Mouse (Mus musculus) liver, embryonic 14.5 days (tissue): ENCODE measurements around the gene Col23a1. TPM values are rescaled to one million over a fixed set of nuclear protein-coding genes. Genes with fewer than 3 reads are reported as not detected.

Experiments
- ATAC-seq: fragments of 200-750 bp; cut with Nextera tagmentation; 2 replicates; pipeline ENCODE4 v1.8.0; 2017; ENCODE audit warnings: moderate number of reproducible peaks, mild to moderate bottlenecking, moderate library complexity; ENCODE audit not compliant: insufficient read depth
- DNase-seq, 3 experiments: peaks; one replicate each; pipeline ENCODE4 v3.0.0-alpha.2; 2012 to 2013; ENCODE audit warnings: low read depth in 3 of 3, low spot score in 3 of 3
- H3K27ac ChIP-seq: fragments of 300-500 bp; sonication (generic); 2 replicates; pipeline ENCODE4 v1.5.1; 2014; ENCODE audit warnings: moderate library complexity, mild to moderate bottlenecking, control low read depth, inconsistent platforms
- H3K27me3 ChIP-seq: fragments of 300-500 bp; sonication (generic); 2 replicates; pipeline ENCODE4 v1.6.1; 2014; ENCODE audit warnings: mild to moderate bottlenecking, low read length, moderate library complexity; ENCODE audit not compliant: control insufficient read depth, insufficient read depth
- H3K36me3 ChIP-seq: fragments of 300-500 bp; sonication (generic); replicated peaks from 2 replicates; pipeline ENCODE4 v1.6.1; 2014; ENCODE audit warnings: low read depth; ENCODE audit not compliant: control insufficient read depth, insufficient read depth
- H3K4me1 ChIP-seq, 2 experiments: fragments of 200-500 bp in 1 of 2; fragments of 300-500 bp in 1 of 2; sonication (generic) in 1 of 2; replicated peaks; 2 replicates each; pipeline ENCODE4 v1.6.1; 2012 to 2014; ENCODE audit warnings: antibody characterized with exemption in 1 of 2, inconsistent platforms in 1 of 2, low read length in 1 of 2; ENCODE audit not compliant: control insufficient read depth in 2 of 2, insufficient read depth in 2 of 2
- H3K4me2 ChIP-seq: fragments of 300-500 bp; sonication (generic); 2 replicates; pipeline ENCODE4 v1.6.1; 2014; ENCODE audit warnings: low read depth, mild to moderate bottlenecking, control low read depth, moderate library complexity
- H3K4me3 ChIP-seq, 2 experiments: fragments of 200-500 bp in 1 of 2; fragments of 300-500 bp in 1 of 2; sonication (generic) in 1 of 2; 2 replicates each; pipeline ENCODE4 v1.5.1; 2012 to 2014; ENCODE audit warnings: low read depth in 2 of 2, low read length in 2 of 2, mild to moderate bottlenecking in 2 of 2, control low read depth in 1 of 2, inconsistent platforms in 1 of 2, moderate library complexity in 1 of 2; ENCODE audit not compliant: insufficient read depth in 1 of 2
- H3K9ac ChIP-seq: fragments of 300-500 bp; sonication (generic); replicated peaks from 2 replicates; pipeline ENCODE4 v1.6.1; 2014; ENCODE audit warnings: mild to moderate bottlenecking, control low read depth, moderate library complexity
- H3K9me3 ChIP-seq: fragments of 300-500 bp; sonication (generic); 2 replicates; pipeline ENCODE4 v1.6.1; 2016; ENCODE audit warnings: low read length, mixed read lengths; ENCODE audit not compliant: control insufficient read depth
- CTCF ChIP-seq: IDR thresholded peaks from 2 replicates; pipeline ENCODE4 v1.5.1; 2016; ENCODE audit warnings: antibody characterized with exemption, low read depth, control low read depth
- EP300 ChIP-seq: IDR thresholded peaks from 2 replicates; pipeline ENCODE4 v1.6.1; 2016; ENCODE audit warnings: antibody characterized with exemption, low read depth
- WGBS: fragments of 180-500 bp; shearing (Covaris S2); extraction: QIAGEN DNeasy Blood & Tissue Kit; methylation state at CpG from one replicate; pipeline ENCODE4 v1.1.7; 2014; ENCODE audit not compliant: insufficient replicate concordance; 5-methylcytosine and 5-hydroxymethylcytosine counted together
- polyA plus RNA-seq, 2 experiments: library from polyadenylated mRNA; depleted of rRNA in 1 of 2; stranded (reverse) in 1 of 2; unstranded in 1 of 2; fragments of >200 nt; fragmentation: Nextera tagmentation in 1 of 2; extraction: Ambion mirVana in 1 of 2; gene quantifications; 2 replicates each; pipeline versions ENCODE4 v1.2.1 to v1.2.3; 2012 to 2014

Gene Col23a1
- polyA plus RNA-seq, 2 experiments, result 0.11 to 0.19 TPM

GRCm38 (mm10) chr11:51345481-51346465 lies 56.1 kb downstream of the Col23a1 start:
- TF ChIP-seq EP300 (no peak), CTCF (no peak)
- Histone ChIP-seq H3K4me2 (no peak overlapping the region), H3K9me3 (no peaks in the 10 kb centered on the region), H3K4me3 (no peak overlapping the region), H3K9ac (no peak overlapping the region), H3K27ac (no peak overlapping the region), H3K27me3 (no peaks in the 10 kb centered on the region), H3K36me3 (no peaks in the 10 kb centered on the region), H3K4me1 (no peaks in the 10 kb centered on the region)
- ATAC-seq (no peak), DNase-seq (no peak)
- 76% methylated on average over 21 of the region's 21 CpGs for WGBS

GRCm38 (mm10) chr11:51347756-51348155 lies 58.0 kb downstream of the Col23a1 start:
- H3K9ac ChIP-seq, result no peak overlapping the region
- H3K36me3 ChIP-seq, result no peaks in the 10 kb centered on the region
- H3K4me1 ChIP-seq, result no peaks in the 10 kb centered on the region
- no peak overlapping the region for H3K4me2 ChIP-seq
- no peak for ATAC-seq
- no peak overlapping the region for H3K4me3 ChIP-seq
- H3K27me3 ChIP-seq, result no peaks in the 10 kb centered on the region
- no peaks in the 10 kb centered on the region for H3K9me3 ChIP-seq
- WGBS, result 66% methylated on average over 2 of the region's 2 CpGs
- H3K27ac ChIP-seq, result no peak overlapping the region
- TF ChIP-seq EP300 (no peak), CTCF (no peak)
- no peak for DNase-seq

GRCm38 (mm10) chr11:51349665-51350064 lies 59.9 kb downstream of the Col23a1 start:
- ATAC-seq (no peak), DNase-seq (no peak)
- no peak overlapping the region for H3K9ac ChIP-seq
- H3K4me1 ChIP-seq, result no peaks in the 10 kb centered on the region
- no peak overlapping the region for H3K4me3 ChIP-seq
- H3K27ac ChIP-seq, result no peak overlapping the region
- no peaks in the 10 kb centered on the region for H3K36me3 ChIP-seq
- no peak for TF ChIP-seq CTCF
- no peak for TF ChIP-seq EP300
- no peaks in the 10 kb centered on the region for H3K9me3 ChIP-seq
- no peaks in the 10 kb centered on the region for H3K27me3 ChIP-seq
- no peak overlapping the region for H3K4me2 ChIP-seq

- H3K9me3 ChIP-seq, result no peaks in the 10 kb centered on the region
- DNase-seq (no peak), ATAC-seq (no peak)
- H3K4me3 ChIP-seq, result no peak overlapping the region
- H3K27ac ChIP-seq, result no peak overlapping the region
- H3K9ac ChIP-seq, result no peak overlapping the region
- WGBS, result 67% methylated on average over 9 of the region's 9 CpGs
- no peaks in the 10 kb centered on the region for H3K27me3 ChIP-seq
- no peak overlapping the region for H3K4me2 ChIP-seq
- no peaks in the 10 kb centered on the region for H3K36me3 ChIP-seq
- TF ChIP-seq CTCF (no peak), EP300 (no peak)
- H3K4me1 ChIP-seq, result no peaks in the 10 kb centered on the region
Observed at GRCm38 (mm10) chr11:51351151-51351550, 61.4 kb downstream of the Col23a1 start.

- Histone ChIP-seq H3K4me1 (no peaks in the 10 kb centered on the region), H3K27me3 (no peaks in the 10 kb centered on the region), H3K9me3 (no peaks in the 10 kb centered on the region), H3K36me3 (no peaks in the 10 kb centered on the region), H3K4me2 (no peak overlapping the region), H3K9ac (no peak overlapping the region), H3K27ac (no peak overlapping the region), H3K4me3 (no peak overlapping the region)
- DNase-seq (no peak), ATAC-seq (no peak)
- 59% methylated on average over 5 of the region's 5 CpGs for WGBS
- TF ChIP-seq EP300 (no peak), CTCF (no peak)
Observed at GRCm38 (mm10) chr11:51351841-51352240, 62.1 kb downstream of the Col23a1 start.
